21 mouse cellular contexts compared by ENCODE assay signal in genomic region chr11:117791441-117791761, GRCm38 (mm10). TPM values are rescaled to one million over a fixed set of nuclear protein-coding genes. Genes with fewer than 3 reads are reported as not detected.
DNase-seq lines count a peak whose midpoint lies in the region; ATAC-seq and TF ChIP-seq lines count a peak whose summit lies in the region.
"Had no signal": no experiment of that assay in that cellular context is flagged by ENCODE, and none has a peak within 500 bp of the region (broad histone marks: within the 10 kb centered on the region; RNA-seq: fewer than 3 reads in every experiment).

No protein-coding gene starts in this region.

- H3K4me1 ChIP-seq in heart, embryonic 11.5 days (ENCODE audit: control insufficient read depth, insufficient read depth, low read length) = peaks cover 17% of the 10 kb centered on the region
- H3K4me1 ChIP-seq in spleen, adult 2 months (ENCODE audit: control insufficient read depth, insufficient read depth, insufficient read length) = peaks cover 19% of the 10 kb centered on the region; the same call in 1 of the 2 replicates
- H3K4me1 ChIP-seq in liver, embryonic 14.5 days (replicated peaks; ENCODE audit: control insufficient read depth in 2 of 2, insufficient read depth in 2 of 2, low read length in 1 of 2) = peaks cover 32 to 39% of the 10 kb centered on the region in 2 experiments
- no peaks in the 10 kb centered on the region for H3K4me1 ChIP-seq in stomach, postnatal 0 days (replicated peaks; ENCODE audit: control insufficient read depth, insufficient read depth)
- peaks cover 3% of the 10 kb centered on the region; the same call in 1 of the 2 replicates for H3K4me1 ChIP-seq in hindbrain, embryonic 13.5 days (replicated peaks)

- ATAC-seq in heart, embryonic 11.5 days (replicated peaks; ENCODE audit: insufficient number of reproducible peaks, low FRiP score, low TSS enrichment) = no peak
- no peak for ATAC-seq in liver, embryonic 14.5 days (ENCODE audit: insufficient read depth)
- ATAC-seq in stomach, postnatal 0 days (ENCODE audit: low FRiP score, low TSS enrichment) = no peak
- no peak for ATAC-seq in hindbrain, embryonic 13.5 days (ENCODE audit: low FRiP score)
- ATAC-seq: forebrain, postnatal 0 days; midbrain, embryonic 16.5 days had no signal

- no peak overlapping the region for H3K27ac ChIP-seq in heart, embryonic 11.5 days (ENCODE audit: low read depth, low read length)
- H3K27ac ChIP-seq in spleen, adult 2 months (ENCODE audit: insufficient read depth, low read length) = peak overlapping the region; percentile 85; the same call in 1 of the 2 replicates
- H3K27ac ChIP-seq in liver, embryonic 14.5 days = peak overlapping the region; percentile 55
- H3K27ac ChIP-seq in stomach, postnatal 0 days (replicated peaks) = peak overlapping the region; percentile 91
- no peak overlapping the region for H3K27ac ChIP-seq in hindbrain, embryonic 13.5 days
- H3K27ac ChIP-seq: embryonic facial prominence, embryonic 12.5 days; gastrocnemius, adult 2 months had no signal

- no peak for DNase-seq in heart, adult 9 months (ENCODE audit: low spot score in 2 of 2)
- no peak for DNase-seq in spleen, adult 2 months (ENCODE audit: low read depth in 1 of 2, low spot score in 2 of 2)
- no peak for DNase-seq in spleen, postnatal 36 days (ENCODE audit: low spot score in 2 of 2)
- no peak for DNase-seq in liver, embryonic 14.5 days (ENCODE audit: low read depth in 3 of 3, low spot score in 3 of 3)
- no peak for DNase-seq in stomach, postnatal 0 days (ENCODE audit: low spot score)
- no peak for DNase-seq in thymus, postnatal 25 days
- DNase-seq: adrenal gland, adult 8-10 months; cerebellum, postnatal 10 days; forebrain, postnatal 0 days; gastrocnemius, adult 2 months; layer of hippocampus, adult 9-11 months; lung, embryonic 14.5 days; lung, postnatal 36 days had no signal

- TF ChIP-seq CTCF in spleen, adult 2 months (IDR thresholded peaks at IDR 0.05; ENCODE audit: extremely low read depth, insufficient read depth, insufficient read length, insufficient replicate concordance) = no peak
- no peak for TF ChIP-seq CTCF in liver, embryonic 14.5 days (IDR thresholded peaks at IDR 0.05; ENCODE audit: low read depth)
- no peak for TF ChIP-seq CTCF in stomach, postnatal 0 days (IDR thresholded peaks at IDR 0.05; ENCODE audit: low read depth)

- peak overlapping the region; percentile 3; the same call in 1 of the 2 replicates for H3K4me2 ChIP-seq in heart, embryonic 11.5 days
- peak overlapping the region; percentile 63; the same call in 1 of the 2 replicates for H3K4me2 ChIP-seq in liver, embryonic 14.5 days (ENCODE audit: low read depth)
- peak overlapping the region; percentile 52 for H3K4me2 ChIP-seq in stomach, postnatal 0 days (replicated peaks; ENCODE audit: low read depth)
- H3K4me2 ChIP-seq in hindbrain, embryonic 13.5 days = no peak overlapping the region

- no peak overlapping the region for H3K4me3 ChIP-seq in heart, embryonic 11.5 days (ENCODE audit: low read depth, low read length)
- H3K4me3 ChIP-seq in spleen, adult 2 months (ENCODE audit: extremely low read depth, insufficient read depth, insufficient read length) = no peak overlapping the region
- no peak overlapping the region for H3K4me3 ChIP-seq in liver, embryonic 14.5 days (ENCODE audit: insufficient read depth in 1 of 2, low read depth in 2 of 2, low read length in 2 of 2)
- no peak overlapping the region for H3K4me3 ChIP-seq in stomach, postnatal 0 days (ENCODE audit: low read depth, low read length)
- no peak overlapping the region for H3K4me3 ChIP-seq in hindbrain, embryonic 13.5 days
- H3K4me3 ChIP-seq: embryonic facial prominence, embryonic 12.5 days; gastrocnemius, adult 2 months had no signal

- no peak for TF ChIP-seq POLR2A in spleen, adult 2 months (IDR thresholded peaks at IDR 0.05; ENCODE audit: low read depth, low read length)

- H3K27me3 ChIP-seq in heart, embryonic 11.5 days (ENCODE audit: control insufficient read depth, insufficient read depth, low read length) = peaks cover 13% of the 10 kb centered on the region; the same call in 1 of the 2 replicates
- H3K27me3 ChIP-seq in spleen, adult 2 months (ENCODE audit: control insufficient read depth, insufficient read depth, low read length) = no peaks in the 10 kb centered on the region
- H3K27me3 ChIP-seq in liver, embryonic 14.5 days (ENCODE audit: control insufficient read depth, insufficient read depth, low read length) = no peaks in the 10 kb centered on the region
- no peaks in the 10 kb centered on the region for H3K27me3 ChIP-seq in stomach, postnatal 0 days (ENCODE audit: control insufficient read depth, insufficient read depth, low read length)
- H3K27me3 ChIP-seq in hindbrain, embryonic 13.5 days = peaks cover 32% of the 10 kb centered on the region

- no peaks in the 10 kb centered on the region for H3K36me3 ChIP-seq in heart, embryonic 11.5 days (ENCODE audit: control insufficient read depth, insufficient read depth, low read length)
- no peaks in the 10 kb centered on the region for H3K36me3 ChIP-seq in spleen, adult 2 months (ENCODE audit: control insufficient read depth, insufficient read depth, low read length)
- peaks cover 23% of the 10 kb centered on the region for H3K36me3 ChIP-seq in liver, embryonic 14.5 days (replicated peaks; ENCODE audit: control insufficient read depth, insufficient read depth, low read depth)
- H3K36me3 ChIP-seq in stomach, postnatal 0 days (ENCODE audit: control insufficient read depth, insufficient read depth, low read length) = no peaks in the 10 kb centered on the region
- no peaks in the 10 kb centered on the region for H3K36me3 ChIP-seq in hindbrain, embryonic 13.5 days
- H3K36me3 ChIP-seq: embryonic facial prominence, embryonic 12.5 days had no signal

- WGBS in heart, embryonic 11.5 days (ENCODE audit: insufficient replicate concordance) = 77% methylated on average over 9 of the region's 9 CpGs
- WGBS in spleen, adult 2 months = 91% methylated on average over 9 of the region's 9 CpGs
- 83% methylated on average over 9 of the region's 9 CpGs for WGBS in liver, embryonic 14.5 days (ENCODE audit: insufficient replicate concordance)
- WGBS in stomach, postnatal 0 days = 89% methylated on average over 9 of the region's 9 CpGs
- WGBS in hindbrain, embryonic 13.5 days = 87% methylated on average over 9 of the region's 9 CpGs

- no peak for TF ChIP-seq EP300 in liver, embryonic 14.5 days (IDR thresholded peaks at IDR 0.05; ENCODE audit: low read depth)
- TF ChIP-seq EP300 in stomach, postnatal 0 days (optimal IDR thresholded peaks at IDR 0.05) = no peak

- no peak overlapping the region for H3K9ac ChIP-seq in heart, embryonic 11.5 days (ENCODE audit: low read depth, low read length)
- H3K9ac ChIP-seq in liver, embryonic 14.5 days (replicated peaks) = no peak overlapping the region
- peak overlapping the region; percentile 45; the same call in 1 of the 2 replicates for H3K9ac ChIP-seq in stomach, postnatal 0 days (ENCODE audit: low read length)
- H3K9ac ChIP-seq in hindbrain, embryonic 13.5 days = no peak overlapping the region
- H3K9ac ChIP-seq: embryonic facial prominence, embryonic 12.5 days; forebrain, postnatal 0 days; lung, embryonic 14.5 days had no signal

- no peaks in the 10 kb centered on the region for H3K9me3 ChIP-seq in heart, embryonic 11.5 days (replicated peaks; ENCODE audit: control insufficient read depth, low read length)
- no peaks in the 10 kb centered on the region for H3K9me3 ChIP-seq in liver, embryonic 14.5 days (ENCODE audit: control insufficient read depth, low read length)
- no peaks in the 10 kb centered on the region for H3K9me3 ChIP-seq in stomach, postnatal 0 days (ENCODE audit: control insufficient read depth, low read length)
- no peaks in the 10 kb centered on the region for H3K9me3 ChIP-seq in hindbrain, embryonic 13.5 days
- H3K9me3 ChIP-seq: embryonic facial prominence, embryonic 12.5 days had no signal

RNA-seq across cellular contexts. Expression of gene 6030468B19Rik, which starts 6.1 kb away (rescaled TPM):
- 3.2 and 3.9 TPM in 2 replicates for polyA plus RNA-seq in heart, embryonic 11.5 days (2014; fragmentation: Nextera tagmentation; extraction: Ambion mirVana)
- 7.6 and 7.9 TPM in 2 replicates for polyA plus RNA-seq in spleen, adult 2 months (2012; rRNA removed)
- polyA plus RNA-seq in liver, embryonic 14.5 days (2012; rRNA removed) = 104 and 133 TPM in 2 replicates
- polyA plus RNA-seq in liver, embryonic 14.5 days (2014; fragmentation: Nextera tagmentation; extraction: Ambion mirVana) = 67.1 and 78.0 TPM in 2 replicates
- 0.12 TPM in 1 of 2 replicates, not detected in the other for polyA plus RNA-seq in stomach, postnatal 0 days (2015; fragmentation: Nextera tagmentation; extraction: Ambion mirVana)
- not detected in 2 replicates for polyA plus RNA-seq in hindbrain, embryonic 13.5 days (2015; fragmentation: Nextera tagmentation; extraction: Ambion mirVana)
- polyA plus RNA-seq: forebrain, postnatal 0 days; gonadal fat pad, adult 2 months; heart, postnatal 0 days; hindbrain, embryonic 11.5 days; midbrain, embryonic 16.5 days; testis, adult 2 months had no signal

RNA-seq across cellular contexts. Expression of gene Tmc6, which starts 9.4 kb away (rescaled TPM):
- 23.8 and 26.2 TPM in 2 replicates for polyA plus RNA-seq in heart, embryonic 11.5 days (2014; fragmentation: Nextera tagmentation; extraction: Ambion mirVana)
- 119 and 136 TPM in 2 replicates for polyA plus RNA-seq in spleen, adult 2 months (2012; rRNA removed)
- 32.1 and 51.8 TPM in 2 replicates for polyA plus RNA-seq in liver, embryonic 14.5 days (2012; rRNA removed)
- 40.5 and 44.1 TPM in 2 replicates for polyA plus RNA-seq in liver, embryonic 14.5 days (2014; fragmentation: Nextera tagmentation; extraction: Ambion mirVana)
- polyA plus RNA-seq in stomach, postnatal 0 days (2015; fragmentation: Nextera tagmentation; extraction: Ambion mirVana) = 21.0 and 24.1 TPM in 2 replicates
- polyA plus RNA-seq in hindbrain, embryonic 13.5 days (2015; fragmentation: Nextera tagmentation; extraction: Ambion mirVana) = 5.3 TPM in 2 replicates

RNA-seq across cellular contexts. Expression of gene Tmc8, which starts 9.5 kb away (rescaled TPM):
- 4.4 and 4.5 TPM in 2 replicates for polyA plus RNA-seq in heart, embryonic 11.5 days (2014; fragmentation: Nextera tagmentation; extraction: Ambion mirVana)
- 90.1 and 127 TPM in 2 replicates for polyA plus RNA-seq in spleen, adult 2 months (2012; rRNA removed)
- 28.1 and 29.8 TPM in 2 replicates for polyA plus RNA-seq in liver, embryonic 14.5 days (2012; rRNA removed)
- polyA plus RNA-seq in liver, embryonic 14.5 days (2014; fragmentation: Nextera tagmentation; extraction: Ambion mirVana) = 9.9 and 13.1 TPM in 2 replicates
- 8.9 and 10.0 TPM in 2 replicates for polyA plus RNA-seq in stomach, postnatal 0 days (2015; fragmentation: Nextera tagmentation; extraction: Ambion mirVana)
- 0.75 and 1.5 TPM in 2 replicates for polyA plus RNA-seq in hindbrain, embryonic 13.5 days (2015; fragmentation: Nextera tagmentation; extraction: Ambion mirVana)

RNA-seq across cellular contexts. Expression of gene Gm20708, which starts 18.1 kb away (rescaled TPM):
- polyA plus RNA-seq in heart, embryonic 11.5 days (2014; fragmentation: Nextera tagmentation; extraction: Ambion mirVana) = 0.34 and 0.62 TPM in 2 replicates
- 0.25 TPM in 1 of 2 replicates, not detected in the other for polyA plus RNA-seq in spleen, adult 2 months (2012; rRNA removed)
- 0.03 and 0.08 TPM in 2 replicates for polyA plus RNA-seq in liver, embryonic 14.5 days (2012; rRNA removed)
- polyA plus RNA-seq in liver, embryonic 14.5 days (2014; fragmentation: Nextera tagmentation; extraction: Ambion mirVana) = 0.10 and 0.28 TPM in 2 replicates
- 0.18 and 0.24 TPM in 2 replicates for polyA plus RNA-seq in stomach, postnatal 0 days (2015; fragmentation: Nextera tagmentation; extraction: Ambion mirVana)
- polyA plus RNA-seq in hindbrain, embryonic 13.5 days (2015; fragmentation: Nextera tagmentation; extraction: Ambion mirVana) = 0.70 and 0.74 TPM in 2 replicates
- polyA plus RNA-seq: testis, adult 2 months had no signal

RNA-seq across cellular contexts. Expression of gene Syngr2, which starts 18.1 kb away (rescaled TPM):
- polyA plus RNA-seq in heart, embryonic 11.5 days (2014; fragmentation: Nextera tagmentation; extraction: Ambion mirVana) = 78.7 and 79.2 TPM in 2 replicates
- 188 and 245 TPM in 2 replicates for polyA plus RNA-seq in spleen, adult 2 months (2012; rRNA removed)
- polyA plus RNA-seq in liver, embryonic 14.5 days (2012; rRNA removed) = 36.5 and 48.8 TPM in 2 replicates
- polyA plus RNA-seq in liver, embryonic 14.5 days (2014; fragmentation: Nextera tagmentation; extraction: Ambion mirVana) = 48.6 and 50.4 TPM in 2 replicates
- 165 and 183 TPM in 2 replicates for polyA plus RNA-seq in stomach, postnatal 0 days (2015; fragmentation: Nextera tagmentation; extraction: Ambion mirVana)
- polyA plus RNA-seq in hindbrain, embryonic 13.5 days (2015; fragmentation: Nextera tagmentation; extraction: Ambion mirVana) = 14.6 and 16.5 TPM in 2 replicates

Comparison
In these comparisons a context has a peak if more than half of its experiments do, and no peak if none do; other contexts are left out.
1. H3K27ac ChIP-seq: peak in spleen, adult 2 months (single experiment), liver, embryonic 14.5 days (single experiment) and stomach, postnatal 0 days (single experiment); none in heart, embryonic 11.5 days (single experiment) and hindbrain, embryonic 13.5 days (single experiment).